Mouse (Mus musculus) neural tube, embryonic 11.5 days (tissue): ENCODE measurements around the gene Cdipt. TPM values are rescaled to one million over a fixed set of nuclear protein-coding genes. Genes with fewer than 3 reads are reported as not detected.

Source experiments
- ATAC-seq: fragments of 200-750 bp; cut with Nextera tagmentation; 2 replicates; pipeline ENCODE4 v1.8.0; 2017; ENCODE audit warnings: moderate number of reproducible peaks, mild to moderate bottlenecking, moderate TSS enrichment, moderate library complexity; ENCODE audit not compliant: insufficient read depth, low FRiP score, low TSS enrichment
- DNase-seq: peaks from one replicate; pipeline ENCODE4 v3.0.0-alpha.2; 2015; ENCODE audit warnings: low spot score
- H3K27ac ChIP-seq: fragments of 300-500 bp; sonication (generic); 2 replicates; pipeline ENCODE4 v1.5.1; 2014; ENCODE audit warnings: low read depth, mild to moderate bottlenecking, low read length
- H3K27me3 ChIP-seq: fragments of 300-500 bp; sonication (generic); 2 replicates; pipeline ENCODE4 v1.6.1; 2014; ENCODE audit warnings: mild to moderate bottlenecking, low read length, mixed read lengths; ENCODE audit not compliant: control insufficient read depth, insufficient read depth
- H3K36me3 ChIP-seq: fragments of 300-500 bp; sonication (generic); 2 replicates; pipeline ENCODE4 v1.6.1; 2014; ENCODE audit warnings: mild to moderate bottlenecking, low read length, moderate library complexity, mixed read lengths; ENCODE audit not compliant: control insufficient read depth, insufficient read depth
- H3K4me1 ChIP-seq: fragments of 300-500 bp; sonication (generic); 2 replicates; pipeline ENCODE4 v1.6.1; 2014; ENCODE audit warnings: low read length, mixed read lengths; ENCODE audit not compliant: control insufficient read depth, insufficient read depth
- H3K4me2 ChIP-seq: fragments of 300-500 bp; sonication (generic); 2 replicates; pipeline ENCODE4 v1.6.1; 2014; ENCODE audit warnings: low read depth, mild to moderate bottlenecking, moderate library complexity
- H3K4me3 ChIP-seq: fragments of 300-500 bp; sonication (generic); 2 replicates; pipeline ENCODE4 v1.5.1; 2014; ENCODE audit warnings: low read depth, low read length
- H3K9ac ChIP-seq: fragments of 300-500 bp; sonication (generic); 2 replicates; pipeline ENCODE4 v1.6.1; 2014; ENCODE audit warnings: mild to moderate bottlenecking, low read length
- H3K9me3 ChIP-seq: fragments of 300-500 bp; sonication (generic); 2 replicates; pipeline ENCODE4 v1.6.1; 2016; ENCODE audit warnings: low read length; ENCODE audit not compliant: control insufficient read depth
- WGBS: fragments of 180-500 bp; shearing (Covaris S2); extraction: QIAGEN DNeasy Blood & Tissue Kit; methylation state at CpG from one replicate; pipeline ENCODE4 v1.1.7; 2014; 5-methylcytosine and 5-hydroxymethylcytosine counted together
- polyA plus RNA-seq: library from polyadenylated mRNA; unstranded; fragments of >200 nt; fragmentation: Nextera tagmentation; extraction: Ambion mirVana; gene quantifications from 2 replicates; pipeline ENCODE4 v1.2.1, GENCODE M21; 2014

The Cdipt gene
- polyA plus RNA-seq, 1 experiment from 2014 or later: 80.3 TPM

DNA sequence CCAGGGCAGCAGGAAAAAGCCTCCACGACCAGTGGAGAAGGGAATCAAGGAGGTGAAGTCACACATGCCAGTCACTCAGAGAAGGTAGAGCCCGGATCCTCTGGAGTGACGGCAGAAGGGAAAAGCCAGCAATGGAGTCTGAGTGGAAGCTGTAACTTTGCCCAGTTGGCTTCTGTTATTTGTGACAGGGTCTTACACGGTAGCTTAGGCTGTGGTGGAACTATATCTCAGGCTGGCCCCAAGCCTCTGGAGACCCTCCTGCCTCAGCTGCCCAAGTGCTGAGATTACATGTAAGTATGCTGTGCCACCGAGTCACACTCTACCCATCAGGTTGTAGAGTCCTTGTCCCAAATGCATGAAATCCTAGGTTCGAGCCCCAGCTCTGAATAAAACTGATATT is 37.7 kb downstream of the Cdipt start:
- peaks cover 8% of the 10 kb centered on the region for H3K36me3 ChIP-seq
- no peak overlapping the region for H3K4me3 ChIP-seq
- H3K4me2 ChIP-seq: no peak overlapping the region
- DNase-seq (no peak), ATAC-seq (no peak)
- H3K27ac ChIP-seq: no peak overlapping the region
- H3K9ac ChIP-seq: no peak overlapping the region
- peaks cover 16% of the 10 kb centered on the region for H3K4me1 ChIP-seq
- H3K9me3 ChIP-seq: no peaks in the 10 kb centered on the region
- no peaks in the 10 kb centered on the region for H3K27me3 ChIP-seq
- 92% methylated on average over 6 of the region's 6 CpGs for WGBS

GRCm38 (mm10) chr7:127014320-127014719 is 38.6 kb downstream of the Cdipt start, which contains the start of gene Mvp:
Mvp (minus strand) TSS chr7:127014621.
- DNase-seq (no peak), ATAC-seq (no peak)
- H3K4me2 ChIP-seq: peak within 1 kb of the TSS; percentile 92
- 0 out of 2 replicates have a peak within 1 kb of the TSS, but pooled peaks have one; percentile 27 for H3K9ac ChIP-seq
- H3K27me3 ChIP-seq: no peaks in the 10 kb centered on the region
- H3K9me3 ChIP-seq: no peaks in the 10 kb centered on the region
- peaks cover 16% of the 10 kb centered on the region for H3K4me1 ChIP-seq
- H3K4me3 ChIP-seq: peak within 1 kb of the TSS; percentile 76
- no peak within 1 kb of the TSS for H3K27ac ChIP-seq
- H3K36me3 ChIP-seq: peaks cover 8% of the 10 kb centered on the region
- 71% methylated on average over 11 of the region's 11 CpGs for WGBS

DNA sequence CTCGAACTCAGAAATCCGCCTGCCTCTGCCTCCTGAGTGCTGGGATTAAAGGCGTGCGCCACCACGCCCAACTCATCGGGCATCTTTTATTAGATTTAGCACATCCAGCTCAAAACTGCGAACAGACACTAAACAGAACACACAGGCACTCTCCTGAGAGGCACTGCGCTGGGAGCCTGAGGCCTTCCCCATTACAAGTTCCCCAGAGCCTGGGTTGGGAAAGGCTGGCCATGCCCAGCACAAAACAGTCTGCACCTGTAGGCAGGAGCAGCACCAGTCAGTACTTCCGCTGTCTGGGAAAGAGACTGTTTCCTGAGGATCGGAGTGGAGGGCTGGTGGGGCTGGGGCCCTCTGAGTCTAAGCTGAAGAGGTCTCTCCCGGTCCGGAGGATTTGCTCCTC is 39.3 kb downstream of the Cdipt start:
- Histone ChIP-seq H3K4me1 (peaks cover 16% of the 10 kb centered on the region), H3K27ac (no peak overlapping the region), H3K4me3 (peak overlapping the region; percentile 76; the same call in 1 of the 2 replicates), H3K4me2 (peak overlapping the region; percentile 92), H3K36me3 (peaks cover 8% of the 10 kb centered on the region), H3K27me3 (no peaks in the 10 kb centered on the region), H3K9ac (no peak overlapping the region), H3K9me3 (no peaks in the 10 kb centered on the region)
- DNase-seq (no peak), ATAC-seq (no peak)
- 97% methylated on average over 12 of the region's 12 CpGs for WGBS

DNA sequence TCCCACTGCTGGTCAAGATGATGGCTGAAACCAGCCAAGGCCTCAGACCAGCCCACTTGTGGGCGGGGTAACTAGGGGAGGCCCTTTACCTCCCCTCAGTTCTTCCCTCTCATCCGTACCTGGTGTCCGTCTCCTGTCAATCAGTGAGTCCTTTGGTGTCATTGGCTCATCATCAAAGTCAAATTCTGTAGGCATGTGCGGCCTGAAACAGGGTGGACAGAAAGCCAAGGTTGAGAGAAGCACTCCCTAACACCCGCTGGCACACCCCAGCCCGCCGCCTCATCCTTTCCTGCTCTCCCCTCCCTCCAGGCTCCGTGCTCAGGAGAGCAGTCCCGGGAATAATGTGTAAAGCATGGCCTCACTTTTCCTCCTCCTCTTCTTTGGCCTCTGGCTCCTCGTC is 40.4 kb downstream of the Cdipt start:
- ATAC-seq: peak; percentile 14; the same call in 1 of the 2 replicates
- H3K9me3 ChIP-seq: no peaks in the 10 kb centered on the region
- H3K4me1 ChIP-seq: peaks cover 20% of the 10 kb centered on the region

GRCm38 (mm10) chr7:127016481-127016485 is 40.6 kb downstream of the Cdipt start, which contains the start of gene Pagr1b:
Pagr1b (minus strand) TSS chr7:127016484.
- Histone ChIP-seq H3K4me1 (peaks cover 20% of the 10 kb centered on the region), H3K4me2 (peak within 1 kb of the TSS; percentile 92), H3K27me3 (no peaks in the 10 kb centered on the region), H3K36me3 (peaks cover 8% of the 10 kb centered on the region), H3K27ac (peak within 1 kb of the TSS; percentile 91), H3K9ac (peak within 1 kb of the TSS; percentile 91), H3K4me3 (peak within 1 kb of the TSS; percentile 76), H3K9me3 (no peaks in the 10 kb centered on the region)
- no peak for DNase-seq
- ATAC-seq: no peak

More for the DNA sequence above, 40.4 kb downstream of the Cdipt start:
- WGBS: 2% methylated on average over 10 of the region's 10 CpGs
- Histone ChIP-seq H3K27me3 (no peaks in the 10 kb centered on the region), H3K4me3 (peak overlapping the region; percentile 76), H3K4me2 (peak overlapping the region; percentile 92), H3K9ac (peak overlapping the region; percentile 91), H3K36me3 (peaks cover 8% of the 10 kb centered on the region), H3K27ac (peak overlapping the region; percentile 91)
- no peak for DNase-seq

- Histone ChIP-seq H3K4me2 (peak overlapping the region; percentile 92), H3K27me3 (no peaks in the 10 kb centered on the region), H3K4me1 (peaks cover 21% of the 10 kb centered on the region), H3K9me3 (no peaks in the 10 kb centered on the region), H3K4me3 (peak overlapping the region; percentile 76), H3K9ac (peak overlapping the region; percentile 91), H3K36me3 (peaks cover 8% of the 10 kb centered on the region), H3K27ac (peak overlapping the region; percentile 91)
- 1% methylated on average over 22 of the region's 22 CpGs for WGBS
- ATAC-seq (peak; percentile 45), DNase-seq (no peak)
Observed at GRCm38 (mm10) chr7:127016486-127016938, 40.8 kb downstream of the Cdipt start.

- Histone ChIP-seq H3K27ac (peak within 1 kb of the TSS; percentile 91), H3K27me3 (no peaks in the 10 kb centered on the region), H3K36me3 (peaks cover 8% of the 10 kb centered on the region), H3K9me3 (no peaks in the 10 kb centered on the region), H3K9ac (peak within 1 kb of the TSS; percentile 91), H3K4me3 (peak within 1 kb of the TSS; percentile 76), H3K4me2 (peak within 1 kb of the TSS; percentile 92), H3K4me1 (peaks cover 25% of the 10 kb centered on the region)
- peak; percentile 99 for DNase-seq
- WGBS: 5% methylated on average over 39 of the region's 39 CpGs
- ATAC-seq: peak; percentile 78
Observed at GRCm38 (mm10) chr7:127016971-127017949, 41.5 kb downstream of the Cdipt start, which contains the start of gene Pagr1a. Pagr1a (minus strand) TSS chr7:127017352.

- peaks cover 14% of the 10 kb centered on the region for H3K36me3 ChIP-seq
- H3K9me3 ChIP-seq: no peaks in the 10 kb centered on the region
- H3K27ac ChIP-seq: no peak overlapping the region
- H3K9ac ChIP-seq: 0 out of 2 replicates have a peak overlapping the region, but pooled peaks have one; percentile 2
- peaks cover 31% of the 10 kb centered on the region for H3K4me1 ChIP-seq
- H3K4me2 ChIP-seq: no peak overlapping the region
- DNase-seq: no peak
- H3K27me3 ChIP-seq: no peaks in the 10 kb centered on the region
- H3K4me3 ChIP-seq: no peak overlapping the region
- 71% methylated on average over 6 of the region's 6 CpGs for WGBS
- ATAC-seq: no peak
Observed at GRCm38 (mm10) chr7:127017950-127018345, 42.2 kb downstream of the Cdipt start.
